Mouse (Mus musculus): ENCODE data around the gene Fkbp7. TPM values are rescaled to one million over a fixed set of nuclear protein-coding genes. Genes with fewer than 3 reads are reported as not detected.

Fkbp7 gene
- polyA plus RNA-seq, 1 experiment from 2014 or later: 7.6 TPM

DNA sequence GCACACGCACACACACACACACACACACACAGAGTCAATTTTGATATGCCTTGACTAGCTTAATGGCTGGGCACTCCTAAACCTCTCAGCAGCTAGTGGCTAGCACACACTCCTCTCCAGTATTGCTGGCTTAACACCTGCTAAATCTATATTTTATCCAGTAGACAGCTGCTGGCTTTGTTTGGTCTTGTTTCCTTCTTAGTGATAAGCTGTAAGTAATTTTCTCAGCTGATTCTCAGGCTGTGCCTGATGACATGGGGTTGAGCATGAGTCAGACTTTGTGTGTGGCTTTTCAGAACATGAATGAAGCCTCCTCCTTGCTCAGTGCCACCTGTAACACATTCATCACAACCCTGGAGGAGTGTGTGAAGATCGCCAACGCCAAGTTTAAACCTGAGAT is 14.1 kb upstream of the Fkbp7 start:
- H3K9ac ChIP-seq: no peak overlapping the region
- no peak overlapping the region for H3K27ac ChIP-seq
- H3K4me2 ChIP-seq: no peak overlapping the region
- no peak overlapping the region for H3K4me3 ChIP-seq
- H3K9me3 ChIP-seq (replicated peaks): no peaks in the 10 kb centered on the region
- 95% methylated on average over 3 of the region's 3 CpGs for WGBS (ENCODE audit: insufficient replicate concordance)
- no peaks in the 10 kb centered on the region for H3K27me3 ChIP-seq (replicated peaks)
- peaks cover 9% of the 10 kb centered on the region; the same call in 1 of the 2 replicates for H3K4me1 ChIP-seq
- peaks cover 87% of the 10 kb centered on the region for H3K36me3 ChIP-seq
- no peak for ATAC-seq

GRCm38 (mm10) chr2:76682301-76682700 is 9.4 kb upstream of the Fkbp7 start:
- Histone ChIP-seq H3K4me2 (no peak overlapping the region), H3K4me1 (peaks cover 2% of the 10 kb centered on the region; the same call in 1 of the 2 replicates), H3K9me3 (replicated peaks) (no peaks in the 10 kb centered on the region), H3K27ac (no peak overlapping the region), H3K27me3 (replicated peaks) (no peaks in the 10 kb centered on the region), H3K4me3 (no peak overlapping the region), H3K9ac (no peak overlapping the region), H3K36me3 (peaks cover 82% of the 10 kb centered on the region)
- no peak for ATAC-seq
- WGBS (ENCODE audit: insufficient replicate concordance): 84% methylated on average over 8 of the region's 8 CpGs

GRCm38 (mm10) chr2:76676401-76677226 is 3.7 kb upstream of the Fkbp7 start:
- no peak for ATAC-seq
- Histone ChIP-seq H3K9me3 (replicated peaks) (no peaks in the 10 kb centered on the region), H3K27ac (no peak overlapping the region), H3K4me1 (peaks cover 53% of the 10 kb centered on the region), H3K4me3 (peak overlapping the region; percentile 86), H3K4me2 (peak overlapping the region; percentile 75), H3K9ac (peak overlapping the region; percentile 50), H3K27me3 (replicated peaks) (no peaks in the 10 kb centered on the region), H3K36me3 (peaks cover 29% of the 10 kb centered on the region)
- 71% methylated on average over 13 of the region's 13 CpGs for WGBS (ENCODE audit: insufficient replicate concordance)

- Histone ChIP-seq H3K27me3 (replicated peaks) (no peaks in the 10 kb centered on the region), H3K9ac (peak overlapping the region; percentile 79), H3K36me3 (peaks cover 23% of the 10 kb centered on the region), H3K9me3 (replicated peaks) (no peaks in the 10 kb centered on the region), H3K27ac (no peak overlapping the region), H3K4me3 (peak overlapping the region; percentile 86), H3K4me2 (peak overlapping the region; percentile 75), H3K4me1 (peaks cover 54% of the 10 kb centered on the region)
- WGBS (ENCODE audit: insufficient replicate concordance): 12% methylated on average over 4 of the region's 4 CpGs
- no peak for ATAC-seq
Measured at GRCm38 (mm10) chr2:76675949-76676348, 3.0 kb upstream of the Fkbp7 start.

GRCm38 (mm10) chr2:76675451-76675850 is 2.5 kb upstream of the Fkbp7 start:
- no peaks in the 10 kb centered on the region for H3K27me3 ChIP-seq (replicated peaks)
- peaks cover 54% of the 10 kb centered on the region for H3K4me1 ChIP-seq

DNA sequence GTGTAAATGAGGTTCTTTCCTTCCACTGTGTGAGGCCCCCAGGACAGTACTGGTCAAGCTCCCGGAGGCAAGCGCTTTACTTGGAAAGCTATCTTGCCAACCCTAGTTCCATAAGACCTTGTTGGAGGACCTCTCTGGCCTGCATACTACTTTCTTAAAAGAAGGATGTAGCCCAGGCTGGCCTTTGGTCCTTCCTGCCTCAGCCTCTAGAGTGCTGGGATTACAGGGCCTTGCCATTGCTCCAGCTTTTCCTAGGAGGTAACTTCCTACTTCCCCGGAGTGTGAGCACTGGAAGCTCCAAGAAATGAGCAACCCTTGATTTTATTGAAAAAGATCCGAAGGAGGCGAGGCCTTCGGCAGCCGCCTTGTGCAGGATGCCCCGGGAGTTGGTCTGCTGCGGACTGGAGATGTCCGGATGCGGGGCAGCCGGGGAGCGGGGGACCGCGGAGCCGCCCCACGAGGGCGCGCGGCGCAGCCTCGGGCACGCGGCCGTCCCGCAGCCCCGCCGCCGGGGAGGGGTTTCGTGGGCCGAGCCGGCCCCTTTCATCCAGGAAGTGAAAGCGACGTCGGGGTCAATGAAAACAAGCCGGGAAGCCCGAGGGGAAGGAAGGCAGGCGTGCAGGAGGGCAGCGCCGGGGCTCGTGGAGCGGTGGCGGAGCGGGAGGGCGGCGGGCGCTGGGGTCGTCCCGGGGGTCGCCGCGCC is 2.0 kb upstream of the Fkbp7 start, which contains the start of gene Plekha3:
Gene Plekha3, plus strand, starts transcription at position 557 of the 703 bp plus-strand sequence.
- Histone ChIP-seq H3K27ac (peak within 1 kb of the TSS; percentile 79), H3K4me2 (peak within 1 kb of the TSS; percentile 75), H3K36me3 (peaks cover 12% of the 10 kb centered on the region; the same call in 1 of the 2 replicates), H3K9me3 (replicated peaks) (no peaks in the 10 kb centered on the region), H3K9ac (peak within 1 kb of the TSS; percentile 79), H3K4me1 (peaks cover 54% of the 10 kb centered on the region), H3K4me3 (peak within 1 kb of the TSS; percentile 86), H3K27me3 (replicated peaks) (no peaks in the 10 kb centered on the region)
- ATAC-seq: peak; percentile 71
- WGBS (ENCODE audit: insufficient replicate concordance): 3% methylated on average over 48 of the region's 52 CpGs

More at GRCm38 (mm10) chr2:76675451-76675850, 2.5 kb upstream of the Fkbp7 start:
- Histone ChIP-seq H3K4me3 (peak overlapping the region; percentile 86), H3K9ac (peak overlapping the region; percentile 79), H3K4me2 (peak overlapping the region; percentile 75), H3K9me3 (replicated peaks) (no peaks in the 10 kb centered on the region), H3K36me3 (peaks cover 18% of the 10 kb centered on the region), H3K27ac (peak overlapping the region; percentile 79)
- WGBS (ENCODE audit: insufficient replicate concordance): 3% methylated on average over 33 of the region's 44 CpGs
- ATAC-seq: peak; percentile 57

DNA sequence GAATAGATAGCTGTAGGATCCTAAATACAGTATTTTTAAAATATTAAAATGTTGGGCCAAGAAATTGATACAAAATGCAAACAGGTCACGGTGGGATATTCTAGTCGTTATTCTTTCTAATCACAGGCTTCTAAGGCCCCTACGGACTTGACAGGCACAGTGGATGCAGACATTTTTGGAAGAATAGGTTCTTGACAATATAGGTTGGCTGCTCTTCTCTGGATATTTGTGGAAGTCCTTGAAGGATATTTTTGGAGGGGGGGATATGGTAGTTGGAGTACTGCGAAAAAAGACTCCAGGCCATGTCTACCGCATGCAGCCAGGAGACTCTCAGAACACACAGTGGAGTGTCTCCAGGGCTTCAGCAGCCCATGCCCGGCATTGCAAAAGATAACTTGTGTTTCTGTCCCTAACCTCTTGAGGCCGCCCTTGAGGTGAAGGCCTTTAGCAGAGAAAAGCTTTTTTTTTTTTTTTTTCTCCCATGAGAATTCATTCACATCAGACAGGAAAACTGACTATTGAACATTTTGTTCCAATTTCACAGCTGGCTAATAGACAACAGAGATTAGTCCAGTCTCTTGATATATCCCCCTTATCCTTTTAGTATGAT is 661 bp upstream of the Fkbp7 start:
- WGBS (ENCODE audit: insufficient replicate concordance): 26% methylated on average over 7 of the region's 7 CpGs
- H3K4me3 ChIP-seq: peak overlapping the region; percentile 55
- H3K36me3 ChIP-seq: peaks cover 7% of the 10 kb centered on the region; the same call in 1 of the 2 replicates
- H3K4me2 ChIP-seq: peak overlapping the region; percentile 77
- H3K9me3 ChIP-seq (replicated peaks): no peaks in the 10 kb centered on the region
- H3K27ac ChIP-seq: peak overlapping the region; percentile 75
- peaks cover 54% of the 10 kb centered on the region for H3K4me1 ChIP-seq
- peak overlapping the region; percentile 68 for H3K9ac ChIP-seq
- no peaks in the 10 kb centered on the region for H3K27me3 ChIP-seq (replicated peaks)
- peak; percentile 36; the same call in 1 of the 2 replicates for ATAC-seq

- peak overlapping the region; percentile 55 for H3K4me3 ChIP-seq
- 22% methylated on average over 9 of the region's 9 CpGs for WGBS (ENCODE audit: insufficient replicate concordance)
- H3K27me3 ChIP-seq (replicated peaks): no peaks in the 10 kb centered on the region
- H3K36me3 ChIP-seq: no peaks in the 10 kb centered on the region
- peaks cover 52% of the 10 kb centered on the region for H3K4me1 ChIP-seq
- no peak for ATAC-seq
- peak overlapping the region; percentile 68 for H3K9ac ChIP-seq
- no peaks in the 10 kb centered on the region for H3K9me3 ChIP-seq (replicated peaks)
- peak overlapping the region; percentile 75; the same call in 1 of the 2 replicates for H3K27ac ChIP-seq
- peak overlapping the region; percentile 77 for H3K4me2 ChIP-seq
Measured at GRCm38 (mm10) chr2:76672134-76672745, 676 bp downstream of the Fkbp7 start.

GRCm38 (mm10) chr2:76671641-76672040 is 1.3 kb downstream of the Fkbp7 start:
- WGBS (ENCODE audit: insufficient replicate concordance): 75% methylated on average over 6 of the region's 6 CpGs
- no peak overlapping the region for H3K27ac ChIP-seq
- no peak for ATAC-seq
- no peaks in the 10 kb centered on the region for H3K9me3 ChIP-seq (replicated peaks)
- peak overlapping the region; percentile 55 for H3K4me3 ChIP-seq
- H3K27me3 ChIP-seq (replicated peaks): no peaks in the 10 kb centered on the region
- no peaks in the 10 kb centered on the region for H3K36me3 ChIP-seq
- H3K4me2 ChIP-seq: peak overlapping the region; percentile 77
- peak overlapping the region; percentile 68 for H3K9ac ChIP-seq
- peaks cover 46% of the 10 kb centered on the region for H3K4me1 ChIP-seq

DNA sequence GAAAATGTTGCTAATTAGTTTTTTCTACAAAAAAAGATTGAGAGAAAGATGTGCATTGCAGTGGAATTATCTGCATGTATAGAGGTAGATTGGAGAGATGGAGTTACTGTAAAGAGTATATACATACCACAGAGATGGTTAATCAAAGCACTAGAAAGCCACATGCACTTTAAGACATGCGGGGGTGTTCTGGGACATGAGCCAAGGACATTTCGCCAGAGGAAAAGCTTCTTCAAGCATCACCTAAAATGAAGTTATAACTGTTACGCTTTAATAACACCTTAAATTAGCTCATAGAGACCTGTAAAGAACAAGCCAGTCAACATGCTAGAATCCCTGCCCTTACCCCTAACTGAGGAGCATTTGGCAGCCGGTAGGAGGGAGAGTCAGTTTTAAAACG is 5.7 kb downstream of the Fkbp7 start:
- peaks cover 16% of the 10 kb centered on the region for H3K36me3 ChIP-seq
- WGBS (ENCODE audit: insufficient replicate concordance): 82% methylated on average over 5 of the region's 5 CpGs
- no peak overlapping the region for H3K9ac ChIP-seq
- no peaks in the 10 kb centered on the region for H3K27me3 ChIP-seq (replicated peaks)
- no peaks in the 10 kb centered on the region for H3K9me3 ChIP-seq (replicated peaks)
- H3K4me1 ChIP-seq: peaks cover 7% of the 10 kb centered on the region; the same call in 1 of the 2 replicates
- H3K4me2 ChIP-seq: no peak overlapping the region
- H3K27ac ChIP-seq: no peak overlapping the region
- H3K4me3 ChIP-seq: no peak overlapping the region
- ATAC-seq: no peak

DNA sequence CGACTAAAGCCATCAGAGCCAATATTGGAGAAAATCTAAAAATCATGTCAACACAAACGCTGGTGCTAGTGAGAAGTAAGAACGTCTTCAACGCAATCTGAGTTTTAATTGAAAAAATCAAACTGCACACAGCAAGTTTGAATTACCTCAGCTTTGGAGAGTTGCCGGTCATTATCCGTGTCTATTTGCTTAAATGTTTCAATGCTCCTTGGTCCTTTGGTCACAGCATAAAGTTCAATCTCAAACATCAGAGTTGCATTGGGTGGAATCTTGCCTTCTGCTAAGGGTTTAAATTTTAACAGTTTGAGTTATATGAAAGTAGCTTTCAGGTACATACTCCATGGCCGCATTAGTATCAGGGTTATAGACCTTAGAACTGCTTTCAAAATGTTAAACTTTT is 7.4 kb downstream of the Fkbp7 start:
- no peak overlapping the region for H3K27ac ChIP-seq
- no peaks in the 10 kb centered on the region for H3K4me1 ChIP-seq
- ATAC-seq: no peak
- no peaks in the 10 kb centered on the region for H3K27me3 ChIP-seq (replicated peaks)
- no peak overlapping the region for H3K9ac ChIP-seq
- H3K4me2 ChIP-seq: no peak overlapping the region
- 87% methylated on average over 7 of the region's 7 CpGs for WGBS (ENCODE audit: insufficient replicate concordance)
- H3K9me3 ChIP-seq (replicated peaks): no peaks in the 10 kb centered on the region
- no peak overlapping the region for H3K4me3 ChIP-seq
- H3K36me3 ChIP-seq: peaks cover 22% of the 10 kb centered on the region

Data from liver, embryonic 12.5 days (tissue).